In the genomic region with DNA sequence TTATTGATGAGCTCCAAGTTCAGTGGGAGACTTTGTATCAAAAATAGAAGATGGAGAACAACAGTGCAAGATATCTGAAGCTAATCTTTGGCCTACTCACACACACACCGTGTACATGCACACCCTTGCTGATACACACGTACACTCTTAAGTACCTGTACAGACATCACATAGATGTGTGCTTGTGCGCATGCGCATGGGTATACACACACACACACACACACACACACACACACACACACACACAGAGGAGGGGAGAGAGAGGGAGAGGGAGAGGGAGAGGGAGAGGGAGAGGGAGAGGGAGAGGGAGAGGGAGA, we compare ENCODE assay signal across 19 mouse cellular contexts. TPM values are rescaled to one million over a fixed set of nuclear protein-coding genes. Genes with fewer than 3 reads are reported as not detected.
"Had no signal": no experiment of that assay in that cellular context is flagged by ENCODE, and none has a peak within 500 bp of the region (broad histone marks: within the 10 kb centered on the region; RNA-seq: fewer than 3 reads in every experiment).

No protein-coding gene starts in this region.

- H3K4me2 ChIP-seq: liver, embryonic 11.5 days; liver, embryonic 13.5 days; liver, embryonic 15.5 days; lung, embryonic 15.5 days; stomach, embryonic 15.5 days had no signal

- H3K9me3 ChIP-seq: liver, embryonic 13.5 days; liver, embryonic 15.5 days; lung, embryonic 15.5 days; megakaryocyte, embryonic 14.5 days; midbrain, embryonic 15.5 days; neural tube, embryonic 12.5 days; stomach, embryonic 15.5 days had no signal

- H3K9ac ChIP-seq: liver, embryonic 13.5 days; liver, embryonic 15.5 days; liver, postnatal 0 days; lung, embryonic 15.5 days; midbrain, embryonic 15.5 days; neural tube, embryonic 12.5 days; stomach, embryonic 15.5 days had no signal

- DNase-seq: liver, embryonic 13.5 days; right cerebral cortex, postnatal 14 days; thymus, adult 2 months; thymus, postnatal 25 days had no signal

- H3K27me3 ChIP-seq: liver, embryonic 13.5 days; liver, embryonic 15.5 days; lung, embryonic 15.5 days; midbrain, embryonic 15.5 days; stomach, embryonic 15.5 days had no signal

- H3K36me3 ChIP-seq: liver, embryonic 13.5 days; liver, embryonic 15.5 days; lung, embryonic 15.5 days; midbrain, embryonic 15.5 days; neural tube, embryonic 12.5 days; stomach, embryonic 15.5 days had no signal

- ATAC-seq: liver, postnatal 0 days; lung, postnatal 0 days had no signal

- H3K27ac ChIP-seq: liver, embryonic 13.5 days; liver, embryonic 15.5 days; lung, embryonic 15.5 days; macrophage; midbrain, embryonic 15.5 days; neural tube, embryonic 12.5 days; stomach, embryonic 15.5 days; stomach, postnatal 0 days had no signal

- H3K4me1 ChIP-seq: liver, embryonic 13.5 days; liver, embryonic 15.5 days; lung, embryonic 15.5 days; neural tube, embryonic 12.5 days; stomach, embryonic 15.5 days had no signal

- H3K4me3 ChIP-seq: liver, embryonic 13.5 days; liver, embryonic 15.5 days; lung, embryonic 15.5 days; midbrain, embryonic 15.5 days; neural tube, embryonic 12.5 days; stomach, embryonic 15.5 days had no signal

RNA-seq across cellular contexts. Expression of gene Mepe, which starts 15.3 kb away (rescaled TPM):
- polyA plus RNA-seq: liver, embryonic 11.5 days; liver, embryonic 13.5 days; liver, embryonic 15.5 days; liver, postnatal 0 days; lung, embryonic 15.5 days; lung, postnatal 0 days; macrophage; midbrain, embryonic 15.5 days; neural tube, embryonic 12.5 days; neural tube, embryonic 14.5 days; spleen, adult 2 months; stomach, embryonic 15.5 days; stomach, postnatal 0 days; testis, adult 2 months; thymus, adult 2 months; urinary bladder, adult 2 months had no signal

RNA-seq across cellular contexts. Expression of gene Ibsp, which starts 41.5 kb away (rescaled TPM):
- polyA plus RNA-seq: liver, embryonic 11.5 days; liver, embryonic 13.5 days; liver, embryonic 15.5 days; liver, postnatal 0 days; macrophage; neural tube, embryonic 12.5 days; spleen, adult 2 months had no signal
